Mouse (Mus musculus) spleen, adult 2 months (tissue): ENCODE results near the gene R3hdm2.

Experiments
- CTCF ChIP-seq: fragments of 200-500 bp; IDR thresholded peaks from 2 replicates; pipeline ENCODE4 v1.5.1; 2011; ENCODE audit warnings: mild to moderate bottlenecking, inconsistent platforms; ENCODE audit not compliant: insufficient read depth, insufficient read length, insufficient replicate concordance; ENCODE audit errors: extremely low read depth
- POLR2A ChIP-seq: fragments of 200-500 bp; IDR thresholded peaks from 2 replicates; pipeline ENCODE4 v1.6.1; 2011; ENCODE audit warnings: low read depth, low read length, inconsistent platforms

GRCm38 (mm10) chr10:127349810-127350209 is 30.3 kb upstream of the R3hdm2 start:
- TF ChIP-seq POLR2A = no peak
- TF ChIP-seq CTCF = no peak
